Mouse (Mus musculus): ENCODE results near the gene Ngrn. TPM values are rescaled to one million over a fixed set of nuclear protein-coding genes. Genes with fewer than 3 reads are reported as not detected.

The Ngrn gene
- polyA plus RNA-seq, 1 experiment from 2014 or later = 42.7 TPM

DNA sequence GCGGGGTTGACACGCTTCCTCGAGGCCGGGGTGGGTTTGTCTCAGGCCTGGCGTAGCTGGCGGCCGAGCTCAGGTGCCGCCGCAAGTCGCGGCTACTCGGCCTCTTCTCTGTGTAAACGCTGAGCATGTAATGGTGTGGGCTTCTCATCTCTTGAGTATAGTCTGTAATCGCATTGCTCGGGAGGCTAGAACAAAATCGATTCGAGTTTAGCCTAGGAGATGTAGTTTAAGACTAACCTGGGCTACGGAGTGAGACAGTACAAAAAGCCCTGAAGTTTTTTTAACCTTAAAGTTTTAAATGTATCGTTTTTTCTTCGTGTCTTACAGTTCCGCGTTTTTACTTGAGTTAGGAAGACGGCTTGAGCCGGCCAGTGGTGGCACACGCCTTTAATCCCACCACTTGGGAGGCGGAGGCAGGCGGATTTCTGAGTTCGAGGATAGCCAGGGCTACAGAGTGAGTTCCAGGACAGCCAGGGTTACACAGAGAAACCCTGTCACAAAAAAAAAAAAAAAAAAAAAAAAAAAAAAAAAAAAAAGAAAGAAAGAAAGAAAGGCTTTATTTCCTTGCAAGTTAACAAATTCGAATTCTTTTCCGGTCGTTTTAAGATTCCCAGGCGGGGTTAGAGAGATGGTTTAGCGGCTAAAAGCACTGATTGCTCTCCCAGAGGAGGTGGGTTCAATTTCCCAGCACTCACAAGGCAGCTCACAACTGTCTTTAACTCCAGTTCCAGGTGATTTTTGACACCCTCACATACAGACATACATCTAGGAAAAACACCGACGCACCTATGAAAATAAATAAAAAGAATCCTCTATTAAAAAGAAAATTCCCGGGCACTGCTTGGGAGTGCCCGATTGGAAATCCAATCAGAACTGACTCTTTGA lies 34.0 kb downstream of the Ngrn start:
- H3K4me1 ChIP-seq = peaks cover 32% of the 10 kb centered on the region
- H3K9me3 ChIP-seq = no peaks in the 10 kb centered on the region
- peak overlapping the region; percentile 93 for H3K27ac ChIP-seq (replicated peaks)
- DNase-seq (ENCODE audit: low spot score) = peak; percentile 44
- no peaks in the 10 kb centered on the region for H3K27me3 ChIP-seq (replicated peaks; ENCODE audit: low read depth, poor library complexity, severe bottlenecking)
- H3K4me3 ChIP-seq = peak overlapping the region; percentile 81
- WGBS = 9% methylated on average over 37 of the region's 37 CpGs
- H3K36me3 ChIP-seq (replicated peaks) = peaks cover 56% of the 10 kb centered on the region

- no peak for DNase-seq (ENCODE audit: low spot score)
- Histone ChIP-seq H3K27ac (replicated peaks) (no peak overlapping the region), H3K4me1 (peaks cover 32% of the 10 kb centered on the region), H3K4me3 (peak overlapping the region; percentile 81; the same call in 1 of the 2 replicates), H3K27me3 (replicated peaks; ENCODE audit: low read depth, poor library complexity, severe bottlenecking) (no peaks in the 10 kb centered on the region), H3K9me3 (no peaks in the 10 kb centered on the region), H3K36me3 (replicated peaks) (peaks cover 56% of the 10 kb centered on the region)
- 94% methylated on average over 6 of the region's 6 CpGs for WGBS
Measured at GRCm38 (mm10) chr7:80296462-80296861, 35.4 kb downstream of the Ngrn start.

DNA sequence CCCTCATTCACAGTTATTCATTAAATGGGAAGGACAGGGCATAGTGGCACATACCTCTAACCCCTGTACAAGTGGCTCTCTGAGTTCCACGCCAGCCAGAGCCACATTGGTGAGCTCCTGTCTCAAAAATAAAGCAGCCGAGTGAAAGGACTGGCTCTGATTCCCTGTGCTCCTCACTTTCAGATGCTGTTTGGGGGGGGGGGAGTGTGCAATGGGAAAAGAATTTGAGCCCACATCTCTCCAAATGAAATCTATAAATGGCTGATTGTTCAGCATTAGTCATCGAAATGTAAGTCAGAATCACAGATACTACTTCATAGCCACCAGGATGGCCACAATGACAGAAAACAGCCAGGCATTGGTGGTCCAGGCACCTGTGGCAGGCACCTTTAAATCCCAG lies 36.0 kb downstream of the Ngrn start:
- H3K4me3 ChIP-seq = 0 out of 2 replicates have a peak overlapping the region, but pooled peaks have one; percentile 6
- peaks cover 32% of the 10 kb centered on the region for H3K4me1 ChIP-seq
- H3K27me3 ChIP-seq (replicated peaks; ENCODE audit: low read depth, poor library complexity, severe bottlenecking) = no peaks in the 10 kb centered on the region
- H3K27ac ChIP-seq (replicated peaks) = no peak overlapping the region
- 86% methylated on average over 3 of the region's 3 CpGs for WGBS
- H3K36me3 ChIP-seq (replicated peaks) = peaks cover 56% of the 10 kb centered on the region
- no peak for DNase-seq (ENCODE audit: low spot score)
- H3K9me3 ChIP-seq = no peaks in the 10 kb centered on the region

- peaks cover 73% of the 10 kb centered on the region for H3K36me3 ChIP-seq (replicated peaks)
- no peak for DNase-seq (ENCODE audit: low spot score)
Measured at GRCm38 (mm10) chr7:80298754-80299153, 37.7 kb downstream of the Ngrn start.

GRCm38 (mm10) chr7:80299568-80299967 lies 38.6 kb downstream of the Ngrn start:
- H3K9me3 ChIP-seq = no peaks in the 10 kb centered on the region
- no peak overlapping the region for H3K4me3 ChIP-seq
- H3K4me1 ChIP-seq = peaks cover 24% of the 10 kb centered on the region
- 89% methylated on average over 3 of the region's 3 CpGs for WGBS
- H3K27ac ChIP-seq (replicated peaks) = no peak overlapping the region
- no peaks in the 10 kb centered on the region for H3K27me3 ChIP-seq (replicated peaks; ENCODE audit: low read depth, poor library complexity, severe bottlenecking)
- DNase-seq (ENCODE audit: low spot score) = no peak
- H3K36me3 ChIP-seq (replicated peaks) = peaks cover 81% of the 10 kb centered on the region

More at GRCm38 (mm10) chr7:80298754-80299153, 37.7 kb downstream of the Ngrn start:
- H3K4me1 ChIP-seq = peaks cover 29% of the 10 kb centered on the region
- no peak overlapping the region for H3K27ac ChIP-seq (replicated peaks)
- no peaks in the 10 kb centered on the region for H3K27me3 ChIP-seq (replicated peaks; ENCODE audit: low read depth, poor library complexity, severe bottlenecking)
- 94% methylated on average over 4 of the region's 4 CpGs for WGBS
- no peaks in the 10 kb centered on the region for H3K9me3 ChIP-seq
- H3K4me3 ChIP-seq = no peak overlapping the region

- no peak for DNase-seq (ENCODE audit: low spot score)
- peaks cover 96% of the 10 kb centered on the region for H3K36me3 ChIP-seq (replicated peaks)
- no peaks in the 10 kb centered on the region for H3K27me3 ChIP-seq (replicated peaks; ENCODE audit: low read depth, poor library complexity, severe bottlenecking)
- H3K27ac ChIP-seq (replicated peaks) = no peak overlapping the region
- no peaks in the 10 kb centered on the region for H3K9me3 ChIP-seq
- H3K4me3 ChIP-seq = no peak overlapping the region
- H3K4me1 ChIP-seq = peaks cover 12% of the 10 kb centered on the region; the same call in 1 of the 2 replicates
- WGBS = 82% methylated on average over 2 of the region's 2 CpGs
Measured at GRCm38 (mm10) chr7:80301522-80301921, 40.5 kb downstream of the Ngrn start.

DNA sequence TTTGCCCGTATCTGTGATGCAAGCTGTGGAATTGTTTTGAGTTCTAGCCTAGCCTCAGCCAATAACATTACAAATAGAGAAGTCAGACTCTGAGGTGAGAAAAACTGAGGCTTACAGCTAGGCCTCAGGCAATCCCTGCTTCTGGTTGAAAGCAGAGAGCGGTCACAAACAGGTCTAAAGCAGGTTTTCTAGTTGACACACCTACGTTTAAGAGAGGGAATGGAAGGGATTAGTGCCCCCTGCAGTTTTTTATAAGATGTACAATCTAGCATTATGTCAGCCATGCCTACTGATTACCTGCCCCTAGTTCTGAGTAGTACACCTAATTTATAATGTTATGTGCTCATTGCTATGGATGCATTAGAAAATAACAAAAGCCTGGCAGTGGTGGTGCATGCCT lies 46.8 kb downstream of the Ngrn start:
- Histone ChIP-seq H3K4me1 (no peaks in the 10 kb centered on the region), H3K27ac (replicated peaks) (no peak overlapping the region), H3K4me3 (no peak overlapping the region), H3K27me3 (replicated peaks; ENCODE audit: low read depth, poor library complexity, severe bottlenecking) (no peaks in the 10 kb centered on the region), H3K36me3 (replicated peaks) (peaks cover 100% of the 10 kb centered on the region), H3K9me3 (no peaks in the 10 kb centered on the region)
- no peak for DNase-seq (ENCODE audit: low spot score)
- WGBS = 90% methylated on average over 3 of the region's 3 CpGs

- H3K9me3 ChIP-seq = no peaks in the 10 kb centered on the region
- H3K4me3 ChIP-seq = no peak overlapping the region
- H3K4me1 ChIP-seq = no peaks in the 10 kb centered on the region
- 88% methylated on average over 7 of the region's 7 CpGs for WGBS
- H3K36me3 ChIP-seq (replicated peaks) = peaks cover 100% of the 10 kb centered on the region
- no peak for DNase-seq (ENCODE audit: low spot score)
- H3K27me3 ChIP-seq (replicated peaks; ENCODE audit: low read depth, poor library complexity, severe bottlenecking) = no peaks in the 10 kb centered on the region
- no peak overlapping the region for H3K27ac ChIP-seq (replicated peaks)
Measured at GRCm38 (mm10) chr7:80310771-80311170, 49.8 kb downstream of the Ngrn start.

Other genes with a start within 250 kb of the Ngrn start
- 21.5 and 25.2 TPM in 2 replicates for gene Zfp710, start 236.4 kb upstream of the Ngrn start, polyA plus RNA-seq (2016; fragmentation: Nextera tagmentation; extraction: Ambion mirVana)
- gene Idh2, start 145.8 kb upstream of the Ngrn start, polyA plus RNA-seq (2016; fragmentation: Nextera tagmentation; extraction: Ambion mirVana) = 522 and 534 TPM in 2 replicates
- 11.4 and 11.9 TPM in 2 replicates for gene Sema4b, start 74.4 kb upstream of the Ngrn start, polyA plus RNA-seq (2016; fragmentation: Nextera tagmentation; extraction: Ambion mirVana)
- 67.4 and 70.8 TPM in 2 replicates for gene Cib1, start 28.4 kb upstream of the Ngrn start, polyA plus RNA-seq (2016; fragmentation: Nextera tagmentation; extraction: Ambion mirVana)
- gene Gdpgp1, start 28.4 kb upstream of the Ngrn start, polyA plus RNA-seq (2016; fragmentation: Nextera tagmentation; extraction: Ambion mirVana) = 6.6 and 6.7 TPM in 2 replicates
- gene Ttll13, start 14.8 kb upstream of the Ngrn start, polyA plus RNA-seq (2016; fragmentation: Nextera tagmentation; extraction: Ambion mirVana) = 0.57 and 0.89 TPM in 2 replicates
- 17.3 and 18.0 TPM in 2 replicates for gene Vps33b, start 8.4 kb downstream of the Ngrn start, polyA plus RNA-seq (2016; fragmentation: Nextera tagmentation; extraction: Ambion mirVana)
- gene Prc1, start 33.2 kb downstream of the Ngrn start, polyA plus RNA-seq (2016; fragmentation: Nextera tagmentation; extraction: Ambion mirVana) = 196 and 199 TPM in 2 replicates
- 12.0 and 13.2 TPM in 2 replicates for gene Rccd1, start 63.2 kb downstream of the Ngrn start, polyA plus RNA-seq (2016; fragmentation: Nextera tagmentation; extraction: Ambion mirVana)
- gene Unc45a, start 79.8 kb downstream of the Ngrn start, polyA plus RNA-seq (2016; fragmentation: Nextera tagmentation; extraction: Ambion mirVana) = 51.3 and 53.3 TPM in 2 replicates
- gene Hddc3, start 81.9 kb downstream of the Ngrn start, polyA plus RNA-seq (2016; fragmentation: Nextera tagmentation; extraction: Ambion mirVana) = 23.3 and 30.3 TPM in 2 replicates
- gene Man2a2, start 110.2 kb downstream of the Ngrn start, polyA plus RNA-seq (2016; fragmentation: Nextera tagmentation; extraction: Ambion mirVana) = 20.2 and 21.0 TPM in 2 replicates
- gene Fes, start 126.7 kb downstream of the Ngrn start, polyA plus RNA-seq (2016; fragmentation: Nextera tagmentation; extraction: Ambion mirVana) = 8.2 and 8.4 TPM in 2 replicates
- 6.0 and 6.3 TPM in 2 replicates for gene Furin, start 144.2 kb downstream of the Ngrn start, polyA plus RNA-seq (2016; fragmentation: Nextera tagmentation; extraction: Ambion mirVana)